Mouse (Mus musculus) limb, embryonic 14.5 days (tissue): Measurements from ENCODE around the gene Hyal1. TPM values are rescaled to one million over a fixed set of nuclear protein-coding genes. Genes with fewer than 3 reads are reported as not detected.
"Not testable (repeated sequence)": the region's sequence is repeated elsewhere in the genome, so short reads cannot be mapped to it uniquely, and the experiment has no call there.

ENCODE experiments used
- ATAC-seq: fragments of 200-750 bp; cut with Nextera tagmentation; 2 replicates; pipeline ENCODE4 v1.8.0; 2017; ENCODE audit warnings: low read depth, moderate number of reproducible peaks, moderate TSS enrichment; ENCODE audit not compliant: low FRiP score
- DNase-seq: peaks from one replicate; pipeline ENCODE4 v3.0.0-alpha.2; 2015; ENCODE audit warnings: low spot score
- H3K27ac ChIP-seq: fragments of 300-500 bp; sonication (generic); replicated peaks from 2 replicates; pipeline ENCODE4 v1.5.1; 2014; ENCODE audit warnings: low read depth, mild to moderate bottlenecking, low read length, moderate library complexity, mixed read lengths
- H3K27me3 ChIP-seq: fragments of 300-500 bp; sonication (generic); 2 replicates; pipeline ENCODE4 v1.6.1; 2014; ENCODE audit warnings: low read length, mixed read lengths; ENCODE audit not compliant: control insufficient read depth, insufficient read depth
- H3K36me3 ChIP-seq: fragments of 300-500 bp; sonication (generic); 2 replicates; pipeline ENCODE4 v1.6.1; 2014; ENCODE audit warnings: mild to moderate bottlenecking, low read length, moderate library complexity, mixed read lengths; ENCODE audit not compliant: control insufficient read depth, insufficient read depth
- H3K4me1 ChIP-seq: fragments of 300-500 bp; sonication (generic); 2 replicates; pipeline ENCODE4 v1.6.1; 2014; ENCODE audit warnings: antibody characterized with exemption, low read length, mixed read lengths; ENCODE audit not compliant: control insufficient read depth, insufficient read depth
- H3K4me2 ChIP-seq: fragments of 300-500 bp; sonication (generic); replicated peaks from 2 replicates; pipeline ENCODE4 v1.6.1; 2014; ENCODE audit warnings: low read depth, mild to moderate bottlenecking, low read length, moderate library complexity; ENCODE audit not compliant: severe bottlenecking
- H3K4me3 ChIP-seq: fragments of 300-500 bp; sonication (generic); replicated peaks from 2 replicates; pipeline ENCODE4 v1.5.1; 2014; ENCODE audit warnings: low read length
- H3K9ac ChIP-seq: fragments of 300-500 bp; sonication (generic); 2 replicates; pipeline ENCODE4 v1.6.1; 2014; ENCODE audit warnings: mild to moderate bottlenecking, low read depth, low read length, moderate library complexity; ENCODE audit not compliant: severe bottlenecking
- H3K9me3 ChIP-seq: fragments of 300-500 bp; sonication (generic); 2 replicates; pipeline ENCODE4 v1.6.1; 2016; ENCODE audit warnings: low read length; ENCODE audit not compliant: control insufficient read depth
- POLR2A ChIP-seq: fragments of 200-500 bp; IDR thresholded peaks from 2 replicates; pipeline ENCODE4 v1.8.0; 2012; ENCODE audit warnings: inconsistent platforms, mild to moderate bottlenecking, moderate library complexity, borderline replicate concordance; ENCODE audit not compliant: insufficient read depth, insufficient read length; ENCODE audit errors: extremely low read depth
- WGBS: fragments of 180-500 bp; shearing (Covaris S2); extraction: QIAGEN DNeasy Blood & Tissue Kit; methylation state at CpG from one replicate; pipeline ENCODE4 v1.1.7; 2014; 5-methylcytosine and 5-hydroxymethylcytosine counted together
- polyA plus RNA-seq, 2 experiments: library from polyadenylated mRNA; depleted of rRNA in 1 of 2; stranded (reverse) in 1 of 2; unstranded in 1 of 2; fragments of >200 nt; fragmentation: Nextera tagmentation in 1 of 2; extraction: Ambion mirVana in 1 of 2; gene quantifications; 2 replicates each; pipeline versions ENCODE4 v1.2.1 to v1.2.3; 2012 to 2014

The Hyal1 gene
- polyA plus RNA-seq, 2 experiments: 6.9 to 11.1 TPM

DNA sequence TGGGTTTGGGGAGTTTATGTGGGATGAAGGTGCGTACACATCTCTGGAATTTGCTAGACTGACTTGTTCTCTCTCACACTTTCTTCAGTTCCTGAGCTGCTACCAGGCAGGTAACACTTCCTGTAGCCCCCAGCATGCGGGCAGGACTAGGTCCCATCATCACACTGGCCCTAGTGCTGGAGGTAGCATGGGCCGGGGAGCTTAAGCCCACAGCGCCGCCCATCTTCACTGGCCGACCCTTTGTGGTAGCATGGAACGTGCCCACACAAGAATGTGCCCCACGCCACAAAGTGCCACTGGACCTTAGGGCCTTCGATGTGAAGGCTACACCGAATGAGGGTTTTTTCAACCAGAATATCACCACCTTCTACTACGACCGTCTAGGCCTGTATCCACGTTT is 6.7 kb upstream of the Hyal1 start:
- WGBS: 31% methylated on average over 13 of the region's 13 CpGs
- no peak for TF ChIP-seq POLR2A
- H3K4me3 ChIP-seq: peak overlapping the region; percentile 75
- peaks cover 27% of the 10 kb centered on the region for H3K4me1 ChIP-seq
- H3K36me3 ChIP-seq: peaks cover 43% of the 10 kb centered on the region
- no peak for ATAC-seq
- peak overlapping the region; percentile 75; the same call in 1 of the 2 replicates for H3K27ac ChIP-seq
- peak overlapping the region; percentile 78 for H3K9ac ChIP-seq
- DNase-seq: no peak
- peak overlapping the region; percentile 93 for H3K4me2 ChIP-seq
- H3K27me3 ChIP-seq: no peaks in the 10 kb centered on the region
- H3K9me3 ChIP-seq: no peaks in the 10 kb centered on the region

DNA sequence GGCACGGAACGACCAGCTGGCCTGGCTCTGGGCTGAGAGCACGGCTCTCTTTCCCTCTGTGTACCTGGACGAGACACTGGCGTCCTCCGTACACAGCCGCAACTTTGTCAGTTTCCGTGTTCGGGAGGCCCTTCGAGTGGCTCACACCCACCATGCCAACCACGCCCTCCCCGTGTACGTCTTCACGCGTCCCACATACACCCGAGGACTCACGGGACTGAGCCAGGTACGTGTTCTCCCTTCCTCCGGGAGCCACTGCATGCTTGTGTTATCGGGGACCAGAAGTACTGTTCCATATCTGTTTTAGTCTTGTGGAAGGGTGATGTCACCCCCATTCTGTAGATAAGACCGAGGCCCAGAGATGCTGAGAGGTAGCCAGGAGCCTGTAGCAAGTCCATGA is 5.9 kb upstream of the Hyal1 start:
- H3K4me2 ChIP-seq: peak overlapping the region; percentile 93
- WGBS: 91% methylated on average over 21 of the region's 21 CpGs
- peak overlapping the region; percentile 75 for H3K4me3 ChIP-seq
- H3K27ac ChIP-seq: no peak overlapping the region
- H3K36me3 ChIP-seq: peaks cover 37% of the 10 kb centered on the region
- ATAC-seq: no peak
- no peaks in the 10 kb centered on the region for H3K9me3 ChIP-seq
- no peak for DNase-seq
- peaks cover 27% of the 10 kb centered on the region for H3K4me1 ChIP-seq
- no peak for TF ChIP-seq POLR2A
- H3K9ac ChIP-seq: no peak overlapping the region; the same call in 1 of the 2 replicates
- no peaks in the 10 kb centered on the region for H3K27me3 ChIP-seq

DNA sequence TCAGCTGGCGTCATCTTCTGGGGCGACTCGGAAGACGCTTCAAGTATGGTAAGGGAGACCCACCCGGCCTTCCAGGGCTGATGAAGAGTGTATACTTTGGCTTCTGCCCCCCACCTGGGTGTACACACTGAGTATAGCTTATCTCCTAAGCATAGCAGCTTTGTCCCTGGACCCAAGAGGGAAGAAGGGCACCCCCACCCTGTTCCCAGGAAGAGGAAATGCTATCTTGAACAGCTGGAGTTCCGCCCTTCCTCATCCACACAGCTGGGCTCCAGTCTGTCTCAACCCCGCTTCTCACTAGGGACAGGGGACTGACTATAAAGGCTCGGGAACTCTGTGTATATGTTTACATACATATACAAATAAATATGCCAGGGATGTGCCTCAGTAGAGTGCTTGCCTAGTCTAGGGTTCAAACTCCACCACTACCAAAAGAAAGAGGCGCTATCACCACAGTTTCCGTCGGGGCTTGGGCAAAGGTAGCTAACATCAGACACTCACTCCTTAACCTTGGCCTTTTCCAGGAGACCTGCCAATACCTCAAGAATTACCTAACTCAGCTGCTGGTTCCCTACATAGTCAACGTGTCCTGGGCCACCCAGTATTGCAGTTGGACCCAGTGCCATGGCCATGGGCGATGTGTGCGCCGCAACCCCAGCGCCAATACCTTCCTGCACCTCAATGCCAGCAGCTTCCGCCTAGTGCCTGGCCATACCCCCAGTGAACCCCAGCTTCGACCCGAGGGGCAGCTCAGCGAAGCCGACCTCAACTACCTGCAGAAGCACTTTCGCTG is 5.0 kb upstream of the Hyal1 start:
- no peak overlapping the region for H3K27ac ChIP-seq
- no peak overlapping the region for H3K4me3 ChIP-seq
- H3K27me3 ChIP-seq: no peaks in the 10 kb centered on the region
- H3K9me3 ChIP-seq: no peaks in the 10 kb centered on the region
- H3K4me2 ChIP-seq: 0 out of 2 replicates have a peak overlapping the region, but pooled peaks have one; percentile 93
- DNase-seq (no peak), ATAC-seq (no peak)
- no peak for TF ChIP-seq POLR2A
- peaks cover 37% of the 10 kb centered on the region for H3K36me3 ChIP-seq
- 91% methylated on average over 22 of the region's 22 CpGs for WGBS
- H3K9ac ChIP-seq: no peak overlapping the region; the same call in 1 of the 2 replicates
- peaks cover 36% of the 10 kb centered on the region for H3K4me1 ChIP-seq

DNA sequence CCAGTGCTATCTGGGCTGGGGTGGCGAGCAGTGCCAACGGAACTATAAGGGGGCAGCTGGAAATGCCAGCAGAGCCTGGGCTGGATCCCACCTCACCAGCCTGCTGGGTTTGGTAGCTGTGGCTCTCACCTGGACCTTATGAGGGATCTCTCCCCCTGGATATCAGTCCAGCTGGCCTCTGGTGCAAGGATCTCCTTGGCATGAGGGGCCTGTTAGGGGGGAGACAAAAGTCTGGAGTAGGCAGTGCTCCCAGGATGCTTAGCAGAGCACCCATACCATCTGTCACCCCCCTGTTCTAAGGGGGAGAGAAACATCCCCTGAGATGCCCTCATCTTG is 4.4 kb upstream of the Hyal1 start:
- Histone ChIP-seq H3K27ac (no peak overlapping the region), H3K4me2 (no peak overlapping the region), H3K4me1 (peaks cover 41% of the 10 kb centered on the region), H3K27me3 (no peaks in the 10 kb centered on the region), H3K4me3 (no peak overlapping the region), H3K9me3 (no peaks in the 10 kb centered on the region), H3K9ac (no peak overlapping the region), H3K36me3 (peaks cover 37% of the 10 kb centered on the region)
- no peak for TF ChIP-seq POLR2A
- ATAC-seq (no peak), DNase-seq (no peak)
- 97% methylated on average over 2 of the region's 2 CpGs for WGBS

DNA sequence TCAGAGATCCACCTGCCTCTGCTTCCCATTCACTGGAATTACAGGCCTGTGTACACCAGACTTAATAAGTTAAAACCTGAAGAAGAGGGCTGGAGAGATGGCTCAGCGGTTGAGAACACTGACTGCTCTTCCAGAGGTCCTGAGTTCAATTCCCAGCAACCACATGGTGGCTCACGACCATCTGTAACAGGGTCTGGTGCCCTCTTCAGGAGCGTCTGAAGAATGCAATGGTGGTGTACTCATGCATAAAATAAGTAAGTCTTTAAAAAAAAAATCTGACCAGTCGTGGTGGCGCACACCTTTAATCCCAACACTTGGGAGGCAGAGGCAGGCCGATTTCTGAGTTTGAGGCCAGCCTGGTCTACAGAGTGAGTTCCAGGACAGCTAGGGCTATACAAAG is 3.0 kb upstream of the Hyal1 start:
- not testable (repeated sequence) for H3K27me3 ChIP-seq, H3K27ac ChIP-seq, DNase-seq, H3K4me2 ChIP-seq, H3K4me3 ChIP-seq, H3K9ac ChIP-seq, H3K9me3 ChIP-seq, ATAC-seq
- Histone ChIP-seq H3K4me1 (peaks cover 38% of the 10 kb centered on the region), H3K36me3 (peaks cover 37% of the 10 kb centered on the region)
- WGBS: 82% methylated on average over 6 of the region's 6 CpGs
